Mouse (Mus musculus) CH12.LX (cell line): ENCODE measurements at regions not wholly inside any gene's neighbourhood (a gene's known extent, or its start where the extent isn't known, plus 50 kb on each side); places are given as distances from the start of the nearest gene placed in this dataset.

Experiments used
- CTCF ChIP-seq, 2 experiments: IDR thresholded peaks in 1 of 2; conservative IDR thresholded peaks in 1 of 2; 2 replicates each; pipeline ENCODE4 v1.5.1; 2011 to 2012; ENCODE audit warnings: low read depth in 2 of 2, low read length in 2 of 2, improper control_type of control experiment in 1 of 2, inconsistent platforms in 1 of 2, mild to moderate bottlenecking in 1 of 2, moderate library complexity in 1 of 2
- POLR2A ChIP-seq: IDR thresholded peaks from 2 replicates; pipeline ENCODE4 v1.6.1; 2011; ENCODE audit warnings: low read depth, mild to moderate bottlenecking, improper control_type of control experiment, low read length
- RCOR1 ChIP-seq: conservative IDR thresholded peaks from 2 replicates; pipeline ENCODE4 v1.6.1; 2012; ENCODE audit warnings: low read depth, mild to moderate bottlenecking, inconsistent platforms, low read length, improper control_type of control experiment

- TF ChIP-seq RCOR1 (no peak), CTCF (conservative IDR thresholded peaks at IDR 0.05 in 1 of 2, IDR thresholded peaks at IDR 0.05 in 1 of 2; ENCODE audit: low read depth in 2 of 2, low read length in 2 of 2) (no peak), POLR2A (no peak)
Measured at GRCm38 (mm10) chr15:60649252-60649651, 204.3 kb downstream of the Fam84b start.
